Mouse (Mus musculus): ENCODE measurements around the gene Ccdc57. TPM values are rescaled to one million over a fixed set of nuclear protein-coding genes. Genes with fewer than 3 reads are reported as not detected.
A peak's percentile ranks its signal among the peaks of the same experiment; 100 is the strongest.

Gene Ccdc57
- polyA plus RNA-seq, 1 experiment from 2014 or later: 5.9 TPM

- H3K4me2 ChIP-seq: peak overlapping the region; percentile 78
- peak overlapping the region; percentile 100 for H3K27ac ChIP-seq (replicated peaks)
- H3K9ac ChIP-seq (replicated peaks): peak overlapping the region; percentile 92
- peak overlapping the region; percentile 82 for H3K4me3 ChIP-seq (replicated peaks)
- WGBS: under 1% methylated on average over 40 of the region's 40 CpGs
- no peaks in the 10 kb centered on the region for H3K27me3 ChIP-seq (replicated peaks)
- ATAC-seq (ENCODE audit: low FRiP score): peak; percentile 60
- peaks cover 29% of the 10 kb centered on the region for H3K36me3 ChIP-seq
- peaks cover 45% of the 10 kb centered on the region for H3K4me1 ChIP-seq
- no peaks in the 10 kb centered on the region for H3K9me3 ChIP-seq (replicated peaks)
These were observed 109.1 kb downstream of the Ccdc57 start for GRCm38 (mm10) chr11:120823551-120823947.

- H3K4me2 ChIP-seq: peak overlapping the region; percentile 78
- no peaks in the 10 kb centered on the region for H3K27me3 ChIP-seq (replicated peaks)
- H3K27ac ChIP-seq (replicated peaks): peak overlapping the region; percentile 100
- ATAC-seq (ENCODE audit: low FRiP score): no peak
- H3K4me1 ChIP-seq: peaks cover 45% of the 10 kb centered on the region
- WGBS: under 1% methylated on average over 14 of the region's 14 CpGs
- peak overlapping the region; percentile 82 for H3K4me3 ChIP-seq (replicated peaks)
- H3K36me3 ChIP-seq: peaks cover 34% of the 10 kb centered on the region
- H3K9me3 ChIP-seq (replicated peaks): no peaks in the 10 kb centered on the region
- H3K9ac ChIP-seq (replicated peaks): peak overlapping the region; percentile 92
These were observed 109.7 kb downstream of the Ccdc57 start for GRCm38 (mm10) chr11:120822831-120823550.

- no peaks in the 10 kb centered on the region for H3K9me3 ChIP-seq (replicated peaks)
- H3K9ac ChIP-seq (replicated peaks): peak overlapping the region; percentile 92
- 0 out of 2 replicates have a peak overlapping the region, but pooled peaks have one; percentile 100 for H3K27ac ChIP-seq (replicated peaks)
- 46% methylated on average over 4 of the region's 4 CpGs for WGBS
- H3K4me1 ChIP-seq: peaks cover 45% of the 10 kb centered on the region
- H3K4me2 ChIP-seq: peak overlapping the region; percentile 78
- H3K36me3 ChIP-seq: peaks cover 41% of the 10 kb centered on the region
- H3K27me3 ChIP-seq (replicated peaks): no peaks in the 10 kb centered on the region
- ATAC-seq (ENCODE audit: low FRiP score): no peak
- H3K4me3 ChIP-seq (replicated peaks): peak overlapping the region; percentile 82
These were observed 110.4 kb downstream of the Ccdc57 start for GRCm38 (mm10) chr11:120822321-120822720.

- Histone ChIP-seq H3K36me3 (peaks cover 51% of the 10 kb centered on the region), H3K9me3 (replicated peaks) (no peaks in the 10 kb centered on the region)
These were observed 111.4 kb downstream of the Ccdc57 start for GRCm38 (mm10) chr11:120821076-120821922.

GRCm38 (mm10) chr11:120820546-120820945 is 112.1 kb downstream of the Ccdc57 start:
- H3K4me3 ChIP-seq (replicated peaks): peak overlapping the region; percentile 82; the same call in 1 of the 2 replicates
- peaks cover 59% of the 10 kb centered on the region for H3K36me3 ChIP-seq
- H3K27ac ChIP-seq (replicated peaks): no peak overlapping the region
- H3K27me3 ChIP-seq (replicated peaks): no peaks in the 10 kb centered on the region
- no peaks in the 10 kb centered on the region for H3K9me3 ChIP-seq (replicated peaks)
- ATAC-seq (ENCODE audit: low FRiP score): no peak
- H3K9ac ChIP-seq (replicated peaks): no peak overlapping the region
- H3K4me2 ChIP-seq: peak overlapping the region; percentile 78
- H3K4me1 ChIP-seq: peaks cover 37% of the 10 kb centered on the region
- WGBS: 84% methylated on average over 14 of the region's 14 CpGs

More at GRCm38 (mm10) chr11:120821076-120821922, 111.4 kb downstream of the Ccdc57 start:
- peak overlapping the region; percentile 82 for H3K4me3 ChIP-seq (replicated peaks)
- ATAC-seq (ENCODE audit: low FRiP score): no peak
- 77% methylated on average over 14 of the region's 14 CpGs for WGBS
- peak overlapping the region; percentile 78 for H3K4me2 ChIP-seq
- H3K4me1 ChIP-seq: peaks cover 45% of the 10 kb centered on the region
- H3K27ac ChIP-seq (replicated peaks): no peak overlapping the region
- H3K9ac ChIP-seq (replicated peaks): peak overlapping the region; percentile 15
- no peaks in the 10 kb centered on the region for H3K27me3 ChIP-seq (replicated peaks)

- peaks cover 30% of the 10 kb centered on the region for H3K4me1 ChIP-seq
- no peaks in the 10 kb centered on the region for H3K27me3 ChIP-seq (replicated peaks)
- H3K9me3 ChIP-seq (replicated peaks): no peaks in the 10 kb centered on the region
- WGBS: 97% methylated on average over 6 of the region's 6 CpGs
- H3K9ac ChIP-seq (replicated peaks): no peak overlapping the region
- H3K4me3 ChIP-seq (replicated peaks): no peak overlapping the region
- no peak for ATAC-seq (ENCODE audit: low FRiP score)
- H3K27ac ChIP-seq (replicated peaks): no peak overlapping the region
- H3K36me3 ChIP-seq: peaks cover 68% of the 10 kb centered on the region
- no peak overlapping the region for H3K4me2 ChIP-seq
These were observed 113.1 kb downstream of the Ccdc57 start for GRCm38 (mm10) chr11:120819556-120819955.

- ATAC-seq (ENCODE audit: low FRiP score): no peak
- Histone ChIP-seq H3K36me3 (peaks cover 82% of the 10 kb centered on the region), H3K9me3 (replicated peaks) (no peaks in the 10 kb centered on the region), H3K4me3 (replicated peaks) (no peak overlapping the region), H3K4me2 (no peak overlapping the region), H3K4me1 (peaks cover 30% of the 10 kb centered on the region), H3K27me3 (replicated peaks) (no peaks in the 10 kb centered on the region), H3K27ac (replicated peaks) (no peak overlapping the region), H3K9ac (replicated peaks) (no peak overlapping the region)
- WGBS: 97% methylated on average over 13 of the region's 13 CpGs
These were observed 114.4 kb downstream of the Ccdc57 start for GRCm38 (mm10) chr11:120818251-120818650.

- Histone ChIP-seq H3K4me1 (peaks cover 23% of the 10 kb centered on the region), H3K36me3 (peaks cover 90% of the 10 kb centered on the region), H3K27ac (replicated peaks) (no peak overlapping the region), H3K9me3 (replicated peaks) (no peaks in the 10 kb centered on the region), H3K9ac (replicated peaks) (no peak overlapping the region), H3K4me3 (replicated peaks) (no peak overlapping the region), H3K4me2 (no peak overlapping the region), H3K27me3 (replicated peaks) (no peaks in the 10 kb centered on the region)
- WGBS: 94% methylated on average over 6 of the region's 6 CpGs
- no peak for ATAC-seq (ENCODE audit: low FRiP score)
These were observed 115.3 kb downstream of the Ccdc57 start for GRCm38 (mm10) chr11:120817358-120817757.

- Histone ChIP-seq H3K4me2 (no peak overlapping the region), H3K27ac (replicated peaks) (no peak overlapping the region), H3K4me3 (replicated peaks) (no peak overlapping the region), H3K4me1 (no peaks in the 10 kb centered on the region), H3K36me3 (peaks cover 100% of the 10 kb centered on the region), H3K9me3 (replicated peaks) (no peaks in the 10 kb centered on the region), H3K9ac (replicated peaks) (no peak overlapping the region), H3K27me3 (replicated peaks) (no peaks in the 10 kb centered on the region)
- ATAC-seq (ENCODE audit: low FRiP score): no peak
- 94% methylated on average over 16 of the region's 16 CpGs for WGBS
These were observed 120.6 kb downstream of the Ccdc57 start for GRCm38 (mm10) chr11:120812068-120812467.

GRCm38 (mm10) chr11:120808010-120808409 is 124.7 kb downstream of the Ccdc57 start:
- H3K9ac ChIP-seq (replicated peaks): no peak overlapping the region
- no peak overlapping the region for H3K4me2 ChIP-seq
- H3K36me3 ChIP-seq: peaks cover 85% of the 10 kb centered on the region
- no peak overlapping the region for H3K4me3 ChIP-seq (replicated peaks)
- no peaks in the 10 kb centered on the region for H3K9me3 ChIP-seq (replicated peaks)
- WGBS: 96% methylated on average over 12 of the region's 12 CpGs
- H3K4me1 ChIP-seq: no peaks in the 10 kb centered on the region
- H3K27me3 ChIP-seq (replicated peaks): no peaks in the 10 kb centered on the region
- no peak for ATAC-seq (ENCODE audit: low FRiP score)
- no peak overlapping the region for H3K27ac ChIP-seq (replicated peaks)

- Histone ChIP-seq H3K27me3 (replicated peaks) (no peaks in the 10 kb centered on the region), H3K27ac (replicated peaks) (no peak overlapping the region), H3K4me3 (replicated peaks) (no peak overlapping the region), H3K36me3 (peaks cover 61% of the 10 kb centered on the region), H3K4me1 (no peaks in the 10 kb centered on the region), H3K9ac (replicated peaks) (no peak overlapping the region), H3K9me3 (replicated peaks) (no peaks in the 10 kb centered on the region), H3K4me2 (no peak overlapping the region)
- 65% methylated on average over 7 of the region's 7 CpGs for WGBS
- no peak for ATAC-seq (ENCODE audit: low FRiP score)
These were observed 127.0 kb downstream of the Ccdc57 start for GRCm38 (mm10) chr11:120805375-120806298.

Measured in neural tube, embryonic 15.5 days (tissue).